Mouse (Mus musculus) neural tube, embryonic 11.5 days (tissue): ENCODE data around the gene Tfeb. TPM values are rescaled to one million over a fixed set of nuclear protein-coding genes. Genes with fewer than 3 reads are reported as not detected.

Source experiments
- ATAC-seq: fragments of 200-750 bp; cut with Nextera tagmentation; 2 replicates; pipeline ENCODE4 v1.8.0; 2017; ENCODE audit warnings: moderate number of reproducible peaks, mild to moderate bottlenecking, moderate TSS enrichment, moderate library complexity; ENCODE audit not compliant: insufficient read depth, low FRiP score, low TSS enrichment
- DNase-seq: peaks from one replicate; pipeline ENCODE4 v3.0.0-alpha.2; 2015; ENCODE audit warnings: low spot score
- H3K27ac ChIP-seq: fragments of 300-500 bp; sonication (generic); 2 replicates; pipeline ENCODE4 v1.5.1; 2014; ENCODE audit warnings: low read depth, mild to moderate bottlenecking, low read length
- H3K27me3 ChIP-seq: fragments of 300-500 bp; sonication (generic); 2 replicates; pipeline ENCODE4 v1.6.1; 2014; ENCODE audit warnings: mild to moderate bottlenecking, low read length, mixed read lengths; ENCODE audit not compliant: control insufficient read depth, insufficient read depth
- H3K36me3 ChIP-seq: fragments of 300-500 bp; sonication (generic); 2 replicates; pipeline ENCODE4 v1.6.1; 2014; ENCODE audit warnings: mild to moderate bottlenecking, low read length, moderate library complexity, mixed read lengths; ENCODE audit not compliant: control insufficient read depth, insufficient read depth
- H3K4me1 ChIP-seq: fragments of 300-500 bp; sonication (generic); 2 replicates; pipeline ENCODE4 v1.6.1; 2014; ENCODE audit warnings: low read length, mixed read lengths; ENCODE audit not compliant: control insufficient read depth, insufficient read depth
- H3K4me2 ChIP-seq: fragments of 300-500 bp; sonication (generic); 2 replicates; pipeline ENCODE4 v1.6.1; 2014; ENCODE audit warnings: low read depth, mild to moderate bottlenecking, moderate library complexity
- H3K4me3 ChIP-seq: fragments of 300-500 bp; sonication (generic); 2 replicates; pipeline ENCODE4 v1.5.1; 2014; ENCODE audit warnings: low read depth, low read length
- H3K9ac ChIP-seq: fragments of 300-500 bp; sonication (generic); 2 replicates; pipeline ENCODE4 v1.6.1; 2014; ENCODE audit warnings: mild to moderate bottlenecking, low read length
- H3K9me3 ChIP-seq: fragments of 300-500 bp; sonication (generic); 2 replicates; pipeline ENCODE4 v1.6.1; 2016; ENCODE audit warnings: low read length; ENCODE audit not compliant: control insufficient read depth
- WGBS: fragments of 180-500 bp; shearing (Covaris S2); extraction: QIAGEN DNeasy Blood & Tissue Kit; methylation state at CpG from one replicate; pipeline ENCODE4 v1.1.7; 2014; 5-methylcytosine and 5-hydroxymethylcytosine counted together
- polyA plus RNA-seq: library from polyadenylated mRNA; unstranded; fragments of >200 nt; fragmentation: Nextera tagmentation; extraction: Ambion mirVana; gene quantifications from 2 replicates; pipeline ENCODE4 v1.2.1, GENCODE M21; 2014

Gene Tfeb
- polyA plus RNA-seq, 1 experiment from 2014 or later: 1.8 TPM

DNA sequence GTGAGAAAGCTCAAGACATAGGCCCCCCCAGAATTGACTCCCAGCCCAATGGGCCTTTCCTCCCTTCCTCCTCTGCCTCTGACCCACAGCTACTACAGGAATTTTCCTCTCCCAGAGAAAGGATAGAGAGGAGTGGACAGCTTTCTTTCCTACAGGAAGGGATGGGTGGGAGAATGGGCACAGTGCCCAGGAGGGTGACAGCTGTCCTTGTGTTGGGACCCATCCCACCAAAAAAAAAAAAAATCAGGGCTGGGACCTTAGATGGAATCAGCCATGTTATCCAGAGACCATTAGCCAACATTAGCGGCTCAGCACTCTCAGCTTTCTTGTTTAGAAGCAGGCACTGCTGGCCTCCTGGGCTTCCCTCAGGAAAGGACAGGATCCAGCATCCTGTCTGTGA, 30.6 kb upstream of the Tfeb start:
- no peak for DNase-seq
- 71% methylated on average over 1 of the region's 1 CpGs for WGBS

DNA sequence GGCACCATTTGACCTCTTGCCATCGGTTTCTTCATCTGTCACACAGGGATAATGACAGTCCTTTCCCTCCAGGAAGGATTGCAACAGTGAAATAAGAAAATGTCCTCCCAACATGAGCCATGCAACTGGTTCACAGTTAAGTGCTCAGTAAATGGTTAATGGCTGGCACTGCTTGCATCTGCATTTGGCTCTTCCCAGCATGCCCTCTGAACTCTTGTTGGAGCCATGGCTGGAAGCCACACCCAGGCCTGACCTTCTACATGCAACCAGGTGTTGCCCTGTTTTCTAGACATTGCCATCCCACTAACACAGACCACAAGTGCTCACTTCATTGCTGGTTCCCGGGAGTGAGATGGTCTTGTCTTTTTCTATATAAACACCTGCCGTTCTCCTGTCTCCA, 28.9 kb upstream of the Tfeb start:
- 87% methylated on average over 3 of the region's 3 CpGs for WGBS
- ATAC-seq (no peak), DNase-seq (no peak)
- Histone ChIP-seq H3K36me3 (no peaks in the 10 kb centered on the region), H3K4me1 (no peaks in the 10 kb centered on the region), H3K4me3 (no peak overlapping the region), H3K27me3 (peaks cover 5% of the 10 kb centered on the region; the same call in 1 of the 2 replicates), H3K4me2 (no peak overlapping the region), H3K9ac (no peak overlapping the region), H3K9me3 (no peaks in the 10 kb centered on the region), H3K27ac (no peak overlapping the region)

More for the DNA sequence above, 30.6 kb upstream of the Tfeb start:
- H3K4me2 ChIP-seq: no peak overlapping the region
- no peaks in the 10 kb centered on the region for H3K36me3 ChIP-seq
- no peak overlapping the region for H3K9ac ChIP-seq
- no peaks in the 10 kb centered on the region for H3K4me1 ChIP-seq
- H3K27me3 ChIP-seq: peaks cover 7% of the 10 kb centered on the region; the same call in 1 of the 2 replicates
- no peak overlapping the region for H3K27ac ChIP-seq
- H3K9me3 ChIP-seq: no peaks in the 10 kb centered on the region
- no peak overlapping the region for H3K4me3 ChIP-seq
- no peak for ATAC-seq

DNA sequence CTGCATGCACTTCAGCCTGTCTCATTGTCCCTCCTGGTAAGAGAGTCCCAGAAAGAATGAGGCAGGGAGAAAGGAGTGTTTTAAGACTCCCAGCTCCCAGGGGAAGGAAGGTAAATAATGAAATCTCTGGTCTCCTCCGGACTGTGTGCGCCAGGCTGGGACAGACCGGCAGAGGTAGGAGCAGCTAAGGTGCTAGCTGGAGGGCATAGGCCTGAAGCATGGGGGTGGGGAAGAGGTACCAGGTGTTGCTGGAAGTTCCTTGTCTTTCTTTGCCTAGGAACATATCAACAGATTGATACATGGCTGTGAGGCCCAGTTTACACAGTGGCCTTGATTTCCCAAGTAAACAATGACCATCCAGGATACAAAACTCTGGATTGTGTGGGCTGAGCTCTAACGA, 27.9 kb upstream of the Tfeb start:
- Histone ChIP-seq H3K27ac (no peak overlapping the region), H3K9me3 (no peaks in the 10 kb centered on the region), H3K9ac (no peak overlapping the region), H3K4me2 (no peak overlapping the region), H3K36me3 (no peaks in the 10 kb centered on the region), H3K4me1 (no peaks in the 10 kb centered on the region), H3K27me3 (no peaks in the 10 kb centered on the region), H3K4me3 (no peak overlapping the region)
- DNase-seq (no peak), ATAC-seq (no peak)
- WGBS: 94% methylated on average over 4 of the region's 4 CpGs

DNA sequence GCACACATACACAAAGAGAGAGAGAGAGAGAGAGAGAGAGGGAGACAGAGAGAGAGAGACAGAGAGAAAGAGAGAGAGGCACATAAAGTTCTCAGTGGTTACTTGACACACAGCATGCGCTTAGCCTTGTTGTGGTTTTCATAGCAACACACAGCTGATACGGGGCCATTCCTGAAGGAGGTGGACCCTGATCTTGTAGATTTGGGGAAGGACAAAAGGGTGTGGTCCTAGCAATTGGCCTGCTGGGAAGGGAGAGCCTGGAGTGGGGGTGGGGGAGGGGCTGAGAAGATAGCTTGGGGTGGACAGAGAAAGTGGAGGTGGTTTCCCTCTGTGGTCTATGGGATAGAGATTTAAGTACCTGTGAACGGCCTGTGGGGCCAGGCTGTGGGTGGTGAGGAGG, 26.8 kb upstream of the Tfeb start:
- H3K9me3 ChIP-seq: no peaks in the 10 kb centered on the region
- no peak overlapping the region for H3K4me2 ChIP-seq
- no peak overlapping the region for H3K9ac ChIP-seq
- no peak for DNase-seq
- 78% methylated on average over 3 of the region's 3 CpGs for WGBS
- H3K36me3 ChIP-seq: no peaks in the 10 kb centered on the region
- H3K4me3 ChIP-seq: no peak overlapping the region
- no peaks in the 10 kb centered on the region for H3K4me1 ChIP-seq
- no peaks in the 10 kb centered on the region for H3K27me3 ChIP-seq
- ATAC-seq: no peak
- no peak overlapping the region for H3K27ac ChIP-seq

DNA sequence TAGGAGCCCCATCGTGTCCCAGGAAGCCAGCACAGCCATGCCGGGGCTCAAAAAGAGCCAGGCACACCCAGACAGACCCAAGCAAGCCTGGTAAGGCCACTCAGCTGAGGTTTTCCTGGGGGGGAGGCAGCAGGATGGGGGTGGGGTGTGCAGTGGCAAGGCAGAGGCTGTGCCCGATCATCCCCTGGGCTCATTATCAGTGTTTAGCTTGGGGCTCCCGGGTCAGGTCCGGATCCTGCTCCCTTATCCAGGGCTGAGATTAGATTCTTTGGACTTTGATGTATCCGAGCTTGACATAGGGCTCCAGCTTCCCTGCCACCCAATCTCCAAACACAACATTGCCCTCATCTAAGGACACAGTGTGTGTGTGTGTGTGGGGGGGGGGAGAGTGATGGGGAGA, 24.9 kb upstream of the Tfeb start:
- DNase-seq (no peak), ATAC-seq (no peak)
- Histone ChIP-seq H3K4me3 (no peak overlapping the region), H3K27me3 (no peaks in the 10 kb centered on the region), H3K9ac (no peak overlapping the region), H3K36me3 (no peaks in the 10 kb centered on the region), H3K4me1 (no peaks in the 10 kb centered on the region), H3K4me2 (no peak overlapping the region), H3K27ac (no peak overlapping the region), H3K9me3 (no peaks in the 10 kb centered on the region)
- 73% methylated on average over 6 of the region's 6 CpGs for WGBS

DNA sequence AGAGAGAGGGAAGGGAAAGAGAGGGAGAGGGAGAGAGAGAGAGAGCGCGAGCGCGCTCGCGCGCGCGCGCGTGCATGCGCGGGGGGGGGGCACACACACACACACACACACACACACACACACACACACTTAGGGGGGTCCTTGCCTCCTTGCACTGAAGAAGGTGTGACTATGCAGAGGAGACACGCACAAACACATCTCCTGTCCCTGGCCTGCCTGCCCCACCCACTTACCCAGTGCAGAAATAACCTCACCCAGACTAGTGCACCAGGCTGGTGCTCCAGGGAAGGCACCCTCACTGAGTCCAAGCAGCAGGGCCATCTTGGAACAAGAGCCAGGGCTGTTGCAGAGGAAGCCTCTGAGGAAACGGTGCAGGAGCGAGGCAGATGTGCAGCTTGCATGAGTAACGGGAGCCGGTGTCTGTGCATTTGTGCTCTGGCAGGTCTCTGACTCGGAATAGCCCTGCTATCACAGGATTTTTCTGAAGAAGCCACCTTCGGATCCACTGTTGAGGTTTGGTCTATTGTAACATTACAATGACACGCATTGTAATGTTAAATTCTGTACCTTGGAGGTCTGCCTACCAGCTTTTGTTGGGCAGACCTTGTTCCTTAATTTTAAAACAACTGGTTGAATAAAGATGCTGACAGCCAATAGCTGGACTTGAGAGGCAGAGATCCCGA, 23.8 kb upstream of the Tfeb start:
- Histone ChIP-seq H3K27me3 (no peaks in the 10 kb centered on the region), H3K4me2 (no peak overlapping the region), H3K9ac (no peak overlapping the region), H3K9me3 (no peaks in the 10 kb centered on the region), H3K4me1 (no peaks in the 10 kb centered on the region), H3K27ac (no peak overlapping the region), H3K36me3 (no peaks in the 10 kb centered on the region), H3K4me3 (no peak overlapping the region)
- DNase-seq (no peak), ATAC-seq (no peak)
- WGBS: 46% methylated on average over 22 of the region's 22 CpGs

DNA sequence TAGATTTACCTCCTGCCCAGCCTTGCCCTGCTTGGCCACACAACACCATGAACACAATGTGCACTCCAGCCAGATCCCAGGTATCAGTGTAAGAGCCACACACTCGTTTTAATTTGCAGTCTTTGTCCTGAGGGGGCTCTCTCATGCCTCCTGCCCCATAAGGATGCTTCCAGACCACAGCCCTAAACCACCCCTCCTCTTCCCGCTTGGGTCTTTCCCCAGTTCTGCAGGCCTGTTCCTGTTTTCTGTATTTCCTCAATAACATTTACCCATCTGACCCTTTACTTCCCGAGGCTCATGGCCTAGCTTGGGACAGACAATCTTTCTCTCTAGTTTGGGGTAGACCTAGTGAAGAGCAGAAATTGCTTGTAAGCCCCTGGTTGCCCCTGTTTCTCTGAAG, 21.8 kb upstream of the Tfeb start:
- Histone ChIP-seq H3K36me3 (no peaks in the 10 kb centered on the region), H3K4me1 (no peaks in the 10 kb centered on the region), H3K4me2 (no peak overlapping the region), H3K4me3 (no peak overlapping the region), H3K9ac (no peak overlapping the region), H3K9me3 (no peaks in the 10 kb centered on the region), H3K27ac (no peak overlapping the region), H3K27me3 (no peaks in the 10 kb centered on the region)
- DNase-seq (no peak), ATAC-seq (no peak)
- WGBS: 63% methylated on average over 3 of the region's 3 CpGs

DNA sequence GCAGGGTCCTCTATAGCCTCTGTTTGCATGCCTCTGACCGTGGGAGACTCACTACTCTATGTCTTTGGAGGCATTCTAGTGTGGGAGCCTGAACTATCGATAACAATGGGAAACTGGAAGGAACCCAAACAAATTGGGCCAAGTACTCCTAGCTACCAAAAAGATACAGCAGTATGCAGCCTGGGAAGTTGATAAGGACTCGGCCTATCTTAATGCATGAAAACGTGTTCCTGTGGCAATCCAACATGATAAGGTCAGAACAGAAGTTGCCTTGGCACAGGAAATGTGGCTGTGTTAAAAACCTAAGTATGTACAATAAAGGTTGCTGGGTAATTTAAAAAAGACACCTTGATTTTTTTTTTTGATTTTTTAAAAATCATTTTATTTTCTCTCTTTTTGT, 15.6 kb upstream of the Tfeb start:
- DNase-seq: no peak
- WGBS: 86% methylated on average over 4 of the region's 4 CpGs
- H3K36me3 ChIP-seq: no peaks in the 10 kb centered on the region

DNA sequence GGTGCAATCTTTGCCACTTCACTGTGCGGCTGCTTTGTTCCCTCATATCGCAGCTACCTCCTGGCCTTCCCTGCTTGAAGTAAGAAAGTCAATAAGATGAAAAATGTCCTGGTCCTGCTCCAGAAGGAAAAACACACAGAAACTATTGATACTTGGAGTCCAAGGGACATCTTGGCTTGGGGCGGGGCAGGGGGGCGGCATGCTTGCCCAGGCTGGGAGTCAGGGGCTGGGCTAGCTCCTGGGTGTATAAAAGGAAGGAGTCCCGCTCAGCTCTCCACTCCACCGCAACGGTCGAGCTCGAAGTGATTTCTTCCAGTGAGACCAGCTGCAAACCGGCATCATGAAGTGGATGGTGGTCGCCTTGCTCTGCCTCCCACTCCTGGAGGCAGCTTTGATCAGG, 10.3 kb upstream of the Tfeb start, which contains the start of gene Pgc:
TSS of gene Pgc (plus strand) at position 277 of the 400 bp plus-strand sequence.
- ATAC-seq (no peak), DNase-seq (no peak)
- Histone ChIP-seq H3K27me3 (no peaks in the 10 kb centered on the region), H3K36me3 (no peaks in the 10 kb centered on the region), H3K27ac (no peak within 1 kb of the TSS), H3K4me2 (no peak within 1 kb of the TSS), H3K4me3 (no peak within 1 kb of the TSS), H3K4me1 (no peaks in the 10 kb centered on the region), H3K9me3 (no peaks in the 10 kb centered on the region), H3K9ac (no peak within 1 kb of the TSS)
- WGBS: 74% methylated on average over 11 of the region's 11 CpGs

More for the DNA sequence above, 15.6 kb upstream of the Tfeb start:
- no peak overlapping the region for H3K27ac ChIP-seq
- H3K9me3 ChIP-seq: no peaks in the 10 kb centered on the region
- ATAC-seq: no peak
- no peak overlapping the region for H3K4me2 ChIP-seq
- no peak overlapping the region for H3K9ac ChIP-seq
- H3K4me3 ChIP-seq: no peak overlapping the region
- no peaks in the 10 kb centered on the region for H3K4me1 ChIP-seq
- H3K27me3 ChIP-seq: no peaks in the 10 kb centered on the region
